Mouse (Mus musculus) small intestine, adult 10 weeks (tissue): ENCODE data around the gene Cerk. TPM values are rescaled to one million over a fixed set of nuclear protein-coding genes. Genes with fewer than 3 reads are reported as not detected.

ENCODE experiments used
- polyA plus RNA-seq: library from polyadenylated mRNA; stranded (reverse); fragments of 350-450 nt; fragmentation: Illumina TruSeq; extraction: RNeasy Lipid Tissue Mini Kit (QIAGEN cat#74804); gene quantifications from one replicate; pipeline ENCODE4 v1.2.3, GENCODE M21; 2014; ENCODE audit warnings: low replicate concordance

Gene Cerk
- 5.2 TPM for polyA plus RNA-seq

GRCm38 (mm10) chr15:86185689-86186569 is at the start of gene Cerk:
Cerk (minus strand) TSS chr15:86186141.

GRCm38 (mm10) chr15:86213753-86214548 is 28.0 kb upstream of the Cerk start, which contains the start of gene Tbc1d22a:
Tbc1d22a (plus strand) TSS chr15:86214459.

Other genes starting within 250 kb of the Cerk start
- 0.11 TPM for gene Celsr1, start 152.4 kb downstream of the Cerk start, polyA plus RNA-seq
- gene Gramd4, start 128.4 kb downstream of the Cerk start, polyA plus RNA-seq = 3.4 TPM
- gene Tbc1d22a, start 28.3 kb upstream of the Cerk start, polyA plus RNA-seq = 2.0 TPM